Mouse (Mus musculus): ENCODE data around the gene Ttbk2. TPM values are rescaled to one million over a fixed set of nuclear protein-coding genes. Genes with fewer than 3 reads are reported as not detected.

Gene Ttbk2
- polyA plus RNA-seq, 1 experiment from 2014 or later, result 7.1 TPM

- ATAC-seq (ENCODE audit: insufficient number of reproducible peaks, insufficient read depth, low FRiP score, low TSS enrichment), result peak; percentile 97
- peak overlapping the region; percentile 95 for H3K4me2 ChIP-seq (replicated peaks)
- H3K4me3 ChIP-seq, result peak overlapping the region; percentile 96
- under 1% methylated on average over 61 of the region's 61 CpGs for WGBS
- H3K9ac ChIP-seq, result peak overlapping the region; percentile 95
- no peaks in the 10 kb centered on the region for H3K9me3 ChIP-seq
- no peaks in the 10 kb centered on the region for H3K27me3 ChIP-seq
- H3K4me1 ChIP-seq, result peaks cover 26% of the 10 kb centered on the region
- peaks cover 25% of the 10 kb centered on the region for H3K36me3 ChIP-seq
- H3K27ac ChIP-seq, result peak overlapping the region; percentile 90
Measured at GRCm38 (mm10) chr2:120731167-120731862, 119.1 kb downstream of the Ttbk2 start.

GRCm38 (mm10) chr2:120730639-120731166 is 119.7 kb downstream of the Ttbk2 start:
- Histone ChIP-seq H3K9me3 (no peaks in the 10 kb centered on the region), H3K36me3 (peaks cover 31% of the 10 kb centered on the region), H3K27ac (peak overlapping the region; percentile 90), H3K27me3 (no peaks in the 10 kb centered on the region), H3K4me1 (peaks cover 26% of the 10 kb centered on the region), H3K4me2 (replicated peaks) (peak overlapping the region; percentile 95), H3K4me3 (peak overlapping the region; percentile 96), H3K9ac (peak overlapping the region; percentile 95)
- peak; percentile 58; the same call in 1 of the 2 replicates for ATAC-seq (ENCODE audit: insufficient number of reproducible peaks, insufficient read depth, low FRiP score, low TSS enrichment)
- under 1% methylated on average over 50 of the region's 50 CpGs for WGBS

- Histone ChIP-seq H3K4me3 (peak overlapping the region; percentile 96), H3K36me3 (peaks cover 38% of the 10 kb centered on the region), H3K27me3 (no peaks in the 10 kb centered on the region), H3K4me1 (peaks cover 26% of the 10 kb centered on the region), H3K9me3 (no peaks in the 10 kb centered on the region), H3K9ac (peak overlapping the region; percentile 95), H3K27ac (no peak overlapping the region), H3K4me2 (replicated peaks) (peak overlapping the region; percentile 95)
- 9% methylated on average over 23 of the region's 23 CpGs for WGBS
- no peak for ATAC-seq (ENCODE audit: insufficient number of reproducible peaks, insufficient read depth, low FRiP score, low TSS enrichment)
Measured at GRCm38 (mm10) chr2:120729775-120730585, 120.4 kb downstream of the Ttbk2 start.

GRCm38 (mm10) chr2:120724176-120724575 is 126.2 kb downstream of the Ttbk2 start:
- 80% methylated on average over 6 of the region's 6 CpGs for WGBS
- H3K27ac ChIP-seq, result no peak overlapping the region
- H3K9ac ChIP-seq, result no peak overlapping the region
- no peaks in the 10 kb centered on the region for H3K9me3 ChIP-seq
- peaks cover 93% of the 10 kb centered on the region for H3K36me3 ChIP-seq
- no peak for ATAC-seq (ENCODE audit: insufficient number of reproducible peaks, insufficient read depth, low FRiP score, low TSS enrichment)
- H3K4me3 ChIP-seq, result no peak overlapping the region
- H3K27me3 ChIP-seq, result no peaks in the 10 kb centered on the region
- H3K4me2 ChIP-seq (replicated peaks), result no peak overlapping the region
- H3K4me1 ChIP-seq, result peaks cover 12% of the 10 kb centered on the region

- Histone ChIP-seq H3K4me2 (replicated peaks) (no peak overlapping the region), H3K4me3 (no peak overlapping the region), H3K9ac (no peak overlapping the region), H3K4me1 (peaks cover 6% of the 10 kb centered on the region; the same call in 1 of the 2 replicates), H3K27ac (no peak overlapping the region), H3K36me3 (peaks cover 97% of the 10 kb centered on the region), H3K27me3 (no peaks in the 10 kb centered on the region), H3K9me3 (no peaks in the 10 kb centered on the region)
- WGBS, result 80% methylated on average over 4 of the region's 4 CpGs
- ATAC-seq (ENCODE audit: insufficient number of reproducible peaks, insufficient read depth, low FRiP score, low TSS enrichment), result no peak
Measured at GRCm38 (mm10) chr2:120723621-120724020, 126.8 kb downstream of the Ttbk2 start.

GRCm38 (mm10) chr2:120722491-120722890 is 127.9 kb downstream of the Ttbk2 start:
- Histone ChIP-seq H3K9me3 (no peaks in the 10 kb centered on the region), H3K27ac (no peak overlapping the region), H3K27me3 (no peaks in the 10 kb centered on the region), H3K4me2 (replicated peaks) (no peak overlapping the region), H3K4me1 (no peaks in the 10 kb centered on the region), H3K4me3 (no peak overlapping the region), H3K9ac (no peak overlapping the region), H3K36me3 (peaks cover 97% of the 10 kb centered on the region)
- no peak for ATAC-seq (ENCODE audit: insufficient number of reproducible peaks, insufficient read depth, low FRiP score, low TSS enrichment)
- 83% methylated on average over 8 of the region's 8 CpGs for WGBS

GRCm38 (mm10) chr2:120721911-120722310 is 128.5 kb downstream of the Ttbk2 start:
- WGBS, result 92% methylated on average over 2 of the region's 2 CpGs
- H3K4me1 ChIP-seq, result no peaks in the 10 kb centered on the region

GRCm38 (mm10) chr2:120720821-120721220 is 129.6 kb downstream of the Ttbk2 start:
- Histone ChIP-seq H3K9ac (no peak overlapping the region), H3K4me2 (replicated peaks) (no peak overlapping the region), H3K4me3 (no peak overlapping the region), H3K27ac (no peak overlapping the region), H3K36me3 (peaks cover 90% of the 10 kb centered on the region), H3K27me3 (no peaks in the 10 kb centered on the region), H3K4me1 (no peaks in the 10 kb centered on the region), H3K9me3 (no peaks in the 10 kb centered on the region)
- ATAC-seq (ENCODE audit: insufficient number of reproducible peaks, insufficient read depth, low FRiP score, low TSS enrichment), result no peak
- 83% methylated on average over 6 of the region's 6 CpGs for WGBS

More at GRCm38 (mm10) chr2:120721911-120722310, 128.5 kb downstream of the Ttbk2 start:
- no peak overlapping the region for H3K9ac ChIP-seq
- no peaks in the 10 kb centered on the region for H3K27me3 ChIP-seq
- no peak for ATAC-seq (ENCODE audit: insufficient number of reproducible peaks, insufficient read depth, low FRiP score, low TSS enrichment)
- no peaks in the 10 kb centered on the region for H3K9me3 ChIP-seq
- no peak overlapping the region for H3K4me3 ChIP-seq
- H3K4me2 ChIP-seq (replicated peaks), result no peak overlapping the region
- H3K27ac ChIP-seq, result no peak overlapping the region
- peaks cover 97% of the 10 kb centered on the region for H3K36me3 ChIP-seq

GRCm38 (mm10) chr2:120718496-120718895 is 131.9 kb downstream of the Ttbk2 start:
- Histone ChIP-seq H3K4me3 (no peak overlapping the region), H3K27ac (no peak overlapping the region), H3K4me1 (no peaks in the 10 kb centered on the region), H3K27me3 (no peaks in the 10 kb centered on the region), H3K9ac (no peak overlapping the region), H3K4me2 (replicated peaks) (no peak overlapping the region), H3K36me3 (peaks cover 82% of the 10 kb centered on the region), H3K9me3 (no peaks in the 10 kb centered on the region)
- no peak for ATAC-seq (ENCODE audit: insufficient number of reproducible peaks, insufficient read depth, low FRiP score, low TSS enrichment)
- 93% methylated on average over 8 of the region's 8 CpGs for WGBS

- Histone ChIP-seq H3K27me3 (no peaks in the 10 kb centered on the region), H3K4me3 (no peak overlapping the region), H3K9me3 (no peaks in the 10 kb centered on the region), H3K27ac (no peak overlapping the region), H3K4me2 (replicated peaks) (no peak overlapping the region), H3K4me1 (no peaks in the 10 kb centered on the region), H3K9ac (no peak overlapping the region), H3K36me3 (peaks cover 52% of the 10 kb centered on the region)
- 92% methylated on average over 3 of the region's 3 CpGs for WGBS
- ATAC-seq (ENCODE audit: insufficient number of reproducible peaks, insufficient read depth, low FRiP score, low TSS enrichment), result no peak
Measured at GRCm38 (mm10) chr2:120713441-120713840, 137.0 kb downstream of the Ttbk2 start.

- ATAC-seq (ENCODE audit: insufficient number of reproducible peaks, insufficient read depth, low FRiP score, low TSS enrichment), result no peak
- Histone ChIP-seq H3K9ac (no peak overlapping the region), H3K4me2 (replicated peaks) (no peak overlapping the region), H3K27ac (no peak overlapping the region), H3K4me3 (no peak overlapping the region), H3K9me3 (no peaks in the 10 kb centered on the region), H3K4me1 (no peaks in the 10 kb centered on the region), H3K36me3 (peaks cover 35% of the 10 kb centered on the region), H3K27me3 (no peaks in the 10 kb centered on the region)
- WGBS, result 89% methylated on average over 3 of the region's 3 CpGs
Measured at GRCm38 (mm10) chr2:120710948-120711347, 139.5 kb downstream of the Ttbk2 start.
